In genomic region chr10:40124570-40124969, GRCm38 (mm10) we compare ENCODE assay signal across 23 mouse cellular contexts. TPM values are rescaled to one million over a fixed set of nuclear protein-coding genes. Genes with fewer than 3 reads are reported as not detected.
A peak's percentile ranks its signal among the peaks of the same experiment; 100 is the strongest.
DNase-seq lines count a peak whose midpoint lies in the region; ATAC-seq and TF ChIP-seq lines count a peak whose summit lies in the region.
"Had no signal": no experiment of that assay in that cellular context is flagged by ENCODE, and none has a peak within 500 bp of the region (broad histone marks: within the 10 kb centered on the region; RNA-seq: fewer than 3 reads in every experiment).

No protein-coding gene starts in this region.

- 0 out of 2 replicates have a peak overlapping the region, but pooled peaks have one; percentile 23 for H3K27ac ChIP-seq in limb, embryonic 12.5 days
- H3K27ac ChIP-seq in limb, embryonic 10.5 days, result no peak overlapping the region
- H3K27ac ChIP-seq in MEL (ENCODE audit: control insufficient read depth, low read depth, low read length), result peak overlapping the region; percentile 92
- peak overlapping the region; percentile 8; the same call in 1 of the 2 replicates for H3K27ac ChIP-seq in brown adipose tissue, adult 24 weeks (replicated peaks; ENCODE audit: low read depth, low read length)
- H3K27ac ChIP-seq in liver, embryonic 16.5 days (ENCODE audit: low read length), result peak overlapping the region; percentile 96
- H3K27ac ChIP-seq in lung, postnatal 0 days (ENCODE audit: low read length), result no peak overlapping the region
- H3K27ac ChIP-seq: embryonic facial prominence, embryonic 13.5 days; hindbrain, embryonic 10.5 days; hindbrain, postnatal 0 days; limb, embryonic 13.5 days had no signal

- peaks cover 5% of the 10 kb centered on the region; the same call in 1 of the 2 replicates for H3K79me2 ChIP-seq in MEL (ENCODE audit: control insufficient read depth, insufficient read depth, low read length, poor library complexity)

- ATAC-seq in limb, embryonic 12.5 days (ENCODE audit: insufficient number of reproducible peaks, insufficient read depth, low FRiP score, low TSS enrichment, low read depth), result no peak
- no peak for ATAC-seq in liver, embryonic 16.5 days (ENCODE audit: low read depth)
- no peak for ATAC-seq in lung, postnatal 0 days
- ATAC-seq: forebrain, embryonic 14.5 days; hindbrain, postnatal 0 days had no signal

- no peak for TF ChIP-seq CTCF in MEL (IDR thresholded peaks at IDR 0.05 in 2 of 3, conservative IDR thresholded peaks at IDR 0.05 in 1 of 3; ENCODE audit: control insufficient read depth in 1 of 3, insufficient read depth in 1 of 3, low read depth in 2 of 3, low read length in 3 of 3, poor library complexity in 1 of 3, severe bottlenecking in 1 of 3)
- no peak for TF ChIP-seq CTCF in lung, postnatal 0 days (IDR thresholded peaks at IDR 0.05)

- DNase-seq in limb, embryonic 10.5 days (ENCODE audit: low spot score), result no peak
- no peak for DNase-seq in MEL (ENCODE audit: low read depth, low spot score)
- no peak for DNase-seq in lung, postnatal 0 days (ENCODE audit: low spot score)
- no peak for DNase-seq in layer of hippocampus, adult 18-20 months (ENCODE audit: low spot score in 2 of 2)
- DNase-seq: adrenal gland, adult 8-10 months; cerebellum, adult 2 months; cerebellum, postnatal 25 days; embryo, embryonic 11 days; gastrocnemius, postnatal 14 days; kidney, adult 9 months; kidney, postnatal 25 days; layer of hippocampus, postnatal 36 days; right cerebral cortex, adult 18-20 months; right cerebral cortex, postnatal 4 days; thymus, postnatal 36 days had no signal

- TF ChIP-seq POLR2A in MEL (IDR thresholded peaks at IDR 0.05; ENCODE audit: control insufficient read depth in 1 of 2, insufficient read depth in 1 of 2, low read depth in 1 of 2, low read length in 2 of 2, poor library complexity in 1 of 2), result no peak

- H3K9ac ChIP-seq in limb, embryonic 12.5 days (replicated peaks), result no peak overlapping the region
- H3K9ac ChIP-seq in MEL (ENCODE audit: control insufficient read depth, low read depth, low read length, poor library complexity, severe bottlenecking), result peak overlapping the region; percentile 47
- H3K9ac ChIP-seq in liver, embryonic 16.5 days (ENCODE audit: low read depth, low read length), result peak overlapping the region; percentile 49
- H3K9ac ChIP-seq in lung, postnatal 0 days (replicated peaks; ENCODE audit: low read depth), result no peak overlapping the region
- H3K9ac ChIP-seq: embryonic facial prominence, embryonic 13.5 days; limb, embryonic 13.5 days had no signal

- no peaks in the 10 kb centered on the region for H3K4me1 ChIP-seq in limb, embryonic 12.5 days (replicated peaks)
- no peaks in the 10 kb centered on the region for H3K4me1 ChIP-seq in limb, embryonic 10.5 days
- H3K4me1 ChIP-seq in MEL (ENCODE audit: control insufficient read depth in 1 of 2, insufficient read depth in 2 of 2, low read length in 2 of 2), result peaks cover 19 to 30% of the 10 kb centered on the region in 2 experiments
- H3K4me1 ChIP-seq in brown adipose tissue, adult 24 weeks (ENCODE audit: control insufficient read depth, insufficient read depth, insufficient read length, low read length), result no peaks in the 10 kb centered on the region
- peaks cover 57% of the 10 kb centered on the region for H3K4me1 ChIP-seq in liver, embryonic 16.5 days (ENCODE audit: control insufficient read depth, low read depth, low read length)
- H3K4me1 ChIP-seq in lung, postnatal 0 days (ENCODE audit: insufficient read depth, low read depth, low read length), result no peaks in the 10 kb centered on the region
- H3K4me1 ChIP-seq: hindbrain, embryonic 10.5 days; limb, embryonic 13.5 days had no signal

- TF ChIP-seq RAD21 in MEL (IDR thresholded peaks at IDR 0.05; ENCODE audit: low read depth, low read length), result no peak

- H3K9me3 ChIP-seq in limb, embryonic 12.5 days, result no peaks in the 10 kb centered on the region
- H3K9me3 ChIP-seq in limb, embryonic 10.5 days (replicated peaks), result no peaks in the 10 kb centered on the region
- no peaks in the 10 kb centered on the region for H3K9me3 ChIP-seq in MEL (replicated peaks; ENCODE audit: insufficient read depth, low read length)
- no peaks in the 10 kb centered on the region for H3K9me3 ChIP-seq in liver, embryonic 16.5 days (replicated peaks; ENCODE audit: control insufficient read depth, low read length)
- no peaks in the 10 kb centered on the region for H3K9me3 ChIP-seq in lung, postnatal 0 days (ENCODE audit: low read length)
- H3K9me3 ChIP-seq: embryonic facial prominence, embryonic 13.5 days; hindbrain, embryonic 10.5 days; limb, embryonic 13.5 days had no signal

- H3K36me3 ChIP-seq in limb, embryonic 12.5 days, result no peaks in the 10 kb centered on the region
- no peaks in the 10 kb centered on the region for H3K36me3 ChIP-seq in limb, embryonic 10.5 days
- peaks cover 0 to 36% of the 10 kb centered on the region in 2 experiments; a peak in 2 of 4 replicates for H3K36me3 ChIP-seq in MEL (ENCODE audit: control insufficient read depth in 1 of 2, insufficient read depth in 2 of 2, low read length in 2 of 2)
- peaks cover 8% of the 10 kb centered on the region for H3K36me3 ChIP-seq in liver, embryonic 16.5 days (ENCODE audit: control insufficient read depth, insufficient read depth)
- H3K36me3 ChIP-seq in lung, postnatal 0 days (ENCODE audit: insufficient read depth, low read length), result no peaks in the 10 kb centered on the region
- H3K36me3 ChIP-seq: embryonic facial prominence, embryonic 13.5 days; hindbrain, embryonic 10.5 days; limb, embryonic 13.5 days had no signal

- no peaks in the 10 kb centered on the region for H3K27me3 ChIP-seq in limb, embryonic 12.5 days
- H3K27me3 ChIP-seq in limb, embryonic 10.5 days (ENCODE audit: low read depth, poor library complexity, severe bottlenecking), result no peaks in the 10 kb centered on the region
- no peaks in the 10 kb centered on the region for H3K27me3 ChIP-seq in MEL (ENCODE audit: control insufficient read depth in 1 of 2, insufficient read depth in 2 of 2, low read length in 2 of 2)
- no peaks in the 10 kb centered on the region for H3K27me3 ChIP-seq in liver, embryonic 16.5 days (ENCODE audit: control insufficient read depth, insufficient read depth, low read depth, low read length)
- H3K27me3 ChIP-seq in lung, postnatal 0 days (replicated peaks; ENCODE audit: insufficient read depth, low read length), result no peaks in the 10 kb centered on the region
- H3K27me3 ChIP-seq: embryonic facial prominence, embryonic 13.5 days; limb, embryonic 13.5 days had no signal

- no peak overlapping the region for H3K4me2 ChIP-seq in limb, embryonic 12.5 days
- H3K4me2 ChIP-seq in liver, embryonic 16.5 days (ENCODE audit: low read depth, low read length), result peak overlapping the region; percentile 53
- no peak overlapping the region for H3K4me2 ChIP-seq in lung, postnatal 0 days (replicated peaks; ENCODE audit: low read depth, low read length)
- H3K4me2 ChIP-seq: embryonic facial prominence, embryonic 13.5 days; limb, embryonic 13.5 days had no signal

- no peak overlapping the region for H3K4me3 ChIP-seq in limb, embryonic 12.5 days (replicated peaks)
- no peak overlapping the region for H3K4me3 ChIP-seq in limb, embryonic 10.5 days
- peak overlapping the region; percentile 27 to 28 for H3K4me3 ChIP-seq in MEL (ENCODE audit: control insufficient read depth in 1 of 2, insufficient read depth in 1 of 2, low read depth in 2 of 2, low read length in 2 of 2)
- no peak overlapping the region for H3K4me3 ChIP-seq in brown adipose tissue, adult 24 weeks (ENCODE audit: insufficient read depth, low read depth, low read length)
- peak overlapping the region; percentile 33 for H3K4me3 ChIP-seq in liver, embryonic 16.5 days (ENCODE audit: low read depth, low read length)
- H3K4me3 ChIP-seq in lung, postnatal 0 days (ENCODE audit: low read depth, low read length), result no peak overlapping the region
- H3K4me3 ChIP-seq: embryonic facial prominence, embryonic 13.5 days; hindbrain, embryonic 10.5 days; limb, embryonic 13.5 days had no signal

- 83% methylated on average over 4 of the region's 4 CpGs for WGBS in limb, embryonic 12.5 days
- WGBS in limb, embryonic 10.5 days, result 83% methylated on average over 4 of the region's 4 CpGs
- WGBS in liver, embryonic 16.5 days (ENCODE audit: insufficient replicate concordance), result 32% methylated on average over 4 of the region's 4 CpGs
- 82% methylated on average over 4 of the region's 4 CpGs for whole genome bisulfite sequencing in lung, postnatal 0 days

- TF ChIP-seq EP300 in MEL (IDR thresholded peaks at IDR 0.05; ENCODE audit: low read depth in 1 of 2, low read length in 2 of 2), result peak in 1 of 2 experiments; percentile 80; a peak in 3 of 4 replicates
- TF ChIP-seq EP300 in lung, postnatal 0 days (IDR thresholded peaks at IDR 0.05), result no peak

TF ChIP-seq in MEL, 35 proteins besides CTCF, POLR2A, EP300 and RAD21 (continues in another document):
- no peak; the same call in 1 of the 2 replicates for TF ChIP-seq POLR2AphosphoS2 (IDR thresholded peaks at IDR 0.05; ENCODE audit: low read length)
- TF ChIP-seq CHD2 (IDR thresholded peaks at IDR 0.05; ENCODE audit: low read length), result no peak
- TF ChIP-seq MAX (IDR thresholded peaks at IDR 0.05; ENCODE audit: low read length), result no peak
- peak; percentile 71 for TF ChIP-seq TCF12 (IDR thresholded peaks at IDR 0.05; ENCODE audit: low read depth, low read length)
- TF ChIP-seq NELFE (IDR thresholded peaks at IDR 0.05; ENCODE audit: low read depth, low read length), result no peak
- no peak for TF ChIP-seq TBP (IDR thresholded peaks at IDR 0.05; ENCODE audit: low read depth, low read length)
- TF ChIP-seq MEF2A (IDR thresholded peaks at IDR 0.05; ENCODE audit: extremely low read depth, insufficient replicate concordance, low read depth, low read length, poor library complexity, severe bottlenecking), result no peak
- TF ChIP-seq USF1 (IDR thresholded peaks at IDR 0.05; ENCODE audit: low read depth, low read length), result no peak
- TF ChIP-seq UBTF (IDR thresholded peaks at IDR 0.05; ENCODE audit: borderline replicate concordance, insufficient read depth, low read depth, low read length), result no peak
- no peak for TF ChIP-seq KAT2A (conservative IDR thresholded peaks at IDR 0.05; ENCODE audit: low read depth, low read length)
- no peak for TF ChIP-seq ZMIZ1 (IDR thresholded peaks at IDR 0.05; ENCODE audit: low read depth, low read length)

RNA-seq across cellular contexts. Expression of gene Slc16a10, which starts 17.5 kb away (rescaled TPM):
- polyA plus RNA-seq in limb, embryonic 12.5 days (2016; fragmentation: Nextera tagmentation; extraction: Ambion mirVana), result 18.3 and 19.8 TPM in 2 replicates
- polyA plus RNA-seq in limb, embryonic 10.5 days (2016; fragmentation: Nextera tagmentation; extraction: Ambion mirVana), result 10.4 and 12.6 TPM in 2 replicates
- total RNA-seq in MEL (2012; rRNA removed), result 13.2 TPM in 2 replicates
- polyA plus RNA-seq in MEL (2012; ENCODE audit: insufficient read depth in 1 of 2, insufficient read length in 2 of 2, low read depth in 1 of 2, low replicate concordance in 2 of 2, missing spikeins in 1 of 2), result 10 to 100 TPM in 1 of 2 experiments, not detected in 1; 17.9 TPM
- 15.4 and 16.1 TPM in 2 replicates for polyA plus RNA-seq in brown adipose tissue, adult 24 weeks (2012; ENCODE audit: insufficient read depth, insufficient read length, missing spikeins)
- polyA plus RNA-seq in liver, embryonic 16.5 days (2015; fragmentation: Nextera tagmentation; extraction: Ambion mirVana), result 73.1 and 75.2 TPM in 2 replicates
- 7.3 and 8.7 TPM in 2 replicates for polyA plus RNA-seq in lung, postnatal 0 days (2015; fragmentation: Nextera tagmentation; extraction: Ambion mirVana)
- 1 to 10 TPM; 3.9 to 4.1 TPM for total RNA-seq in layer of hippocampus, adult 18-20 months (2021)

Comparison
In these comparisons a context has a peak if more than half of its experiments do, and no peak if none do; other contexts are left out.
1. H3K27ac ChIP-seq: peak in limb, embryonic 12.5 days (single experiment), MEL (single experiment), brown adipose tissue, adult 24 weeks (single experiment) and liver, embryonic 16.5 days (single experiment); none in limb, embryonic 10.5 days (single experiment) and lung, postnatal 0 days (single experiment).
2. H3K4me3 ChIP-seq: peak in MEL (2 of 2) and liver, embryonic 16.5 days (single experiment); none in limb, embryonic 12.5 days (single experiment), limb, embryonic 10.5 days (single experiment), brown adipose tissue, adult 24 weeks (single experiment) and lung, postnatal 0 days (single experiment).
3. H3K9ac ChIP-seq: peak in MEL (single experiment) and liver, embryonic 16.5 days (single experiment); none in limb, embryonic 12.5 days (single experiment) and lung, postnatal 0 days (single experiment).